Mouse (Mus musculus) skeletal muscle tissue, postnatal 0 days (tissue): Measurements from ENCODE around the gene Gm3543. TPM values are rescaled to one million over a fixed set of nuclear protein-coding genes. Genes with fewer than 3 reads are reported as not detected.

Experiments
- polyA plus RNA-seq: library from polyadenylated mRNA; unstranded; fragments of >200 nt; fragmentation: Nextera tagmentation; extraction: Ambion mirVana; gene quantifications from 2 replicates; pipeline ENCODE4 v1.2.1, GENCODE M21; 2015

The Gm3543 gene
- not detected in 2 replicates for polyA plus RNA-seq

DNA sequence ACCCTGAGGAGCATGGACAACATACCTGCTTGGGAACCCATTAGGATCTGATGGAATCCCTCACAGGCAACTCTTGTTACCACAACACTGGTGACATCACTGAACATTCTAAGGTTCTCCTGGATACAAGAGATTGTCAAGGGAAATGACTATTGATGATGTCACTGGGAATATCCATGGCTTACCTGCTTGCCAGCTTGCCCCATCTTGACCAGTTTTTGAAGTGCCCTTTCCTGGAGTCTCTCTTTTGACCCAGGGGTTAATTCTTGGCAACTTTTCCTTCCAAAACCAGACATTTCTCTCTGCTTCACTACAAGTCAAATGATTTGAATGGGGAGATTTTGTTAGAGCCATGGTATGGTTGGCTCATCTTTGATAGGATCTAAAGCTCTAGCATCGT is at the start of gene Gm3543:
Gm3543 (minus strand) TSS at position 101 of the 400 bp plus-strand sequence.

DNA sequence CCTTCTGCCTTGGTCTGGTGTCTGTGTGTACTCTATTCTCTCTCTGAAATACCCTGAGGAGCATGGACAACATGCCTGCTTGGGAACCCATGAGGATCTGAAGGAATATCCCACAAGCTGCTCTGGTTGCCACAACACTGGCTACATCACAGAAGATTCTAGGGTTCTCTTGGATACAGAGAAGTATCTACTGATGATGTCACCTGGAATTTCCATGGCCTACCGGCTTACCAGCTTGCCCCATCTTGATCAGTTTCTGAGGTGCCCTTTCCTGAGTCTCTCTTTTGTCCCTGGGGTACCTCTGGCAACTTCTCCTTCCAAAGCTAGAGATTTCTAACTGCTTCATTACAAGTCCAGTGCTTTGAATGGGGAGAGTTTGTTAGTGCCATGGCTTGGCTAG is 15.3 kb downstream of the Gm3543 start, which contains the start of gene Gm6401:
Gm6401 (minus strand) TSS at position 101 of the 400 bp plus-strand sequence.

DNA sequence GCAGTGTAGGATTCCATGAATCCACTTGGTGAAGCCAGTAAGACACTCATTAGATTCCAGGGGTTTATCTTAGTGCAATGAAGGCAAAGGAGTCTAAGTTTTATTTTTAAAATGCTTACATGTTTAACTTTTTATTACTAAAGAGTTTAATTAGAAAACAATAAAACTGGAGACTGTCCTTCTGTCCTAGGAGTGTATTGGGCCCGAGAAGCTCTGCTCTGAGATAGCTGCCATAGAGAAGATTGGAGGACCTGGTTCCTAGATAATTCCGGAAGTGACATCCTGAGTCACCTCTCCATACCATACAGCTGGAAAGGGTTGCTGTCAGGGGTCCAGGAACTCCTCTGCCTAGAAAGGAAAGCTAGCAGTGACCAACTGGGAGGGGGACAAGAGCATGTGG is 39.4 kb downstream of the Gm3543 start, which contains the start of gene 1700024B05Rik:
1700024B05Rik (plus strand) TSS at position 301 of the 400 bp plus-strand sequence.

Other genes starting within 250 kb of the Gm3543 start
- gene Gm7929, start 232.7 kb downstream of the Gm3543 start, polyA plus RNA-seq: not detected in 2 replicates
- not detected in 2 replicates for gene Gm47189, start 210.9 kb downstream of the Gm3543 start, polyA plus RNA-seq
- not detected in 2 replicates for gene Gm7980, start 76.0 kb downstream of the Gm3543 start, polyA plus RNA-seq
- gene 1700049E17Rik1, start 58.4 kb downstream of the Gm3543 start, polyA plus RNA-seq: not detected in 2 replicates
- not detected in 2 replicates for gene 1700024B05Rik, start 39.3 kb downstream of the Gm3543 start, polyA plus RNA-seq
- not detected in 2 replicates for gene Gm6401, start 15.4 kb downstream of the Gm3543 start, polyA plus RNA-seq
- not detected in 2 replicates for gene Gm7951, start 134.0 kb upstream of the Gm3543 start, polyA plus RNA-seq
- not detected in 2 replicates for gene Gm17027, start 179.3 kb upstream of the Gm3543 start, polyA plus RNA-seq
- gene Gm3573, start 207.5 kb upstream of the Gm3543 start, polyA plus RNA-seq: not detected in 2 replicates